Mouse (Mus musculus): ENCODE results near the gene Pcca. TPM values are rescaled to one million over a fixed set of nuclear protein-coding genes. Genes with fewer than 3 reads are reported as not detected.

The Pcca gene
- total RNA-seq, 1 experiment: 12.3 TPM

DNA sequence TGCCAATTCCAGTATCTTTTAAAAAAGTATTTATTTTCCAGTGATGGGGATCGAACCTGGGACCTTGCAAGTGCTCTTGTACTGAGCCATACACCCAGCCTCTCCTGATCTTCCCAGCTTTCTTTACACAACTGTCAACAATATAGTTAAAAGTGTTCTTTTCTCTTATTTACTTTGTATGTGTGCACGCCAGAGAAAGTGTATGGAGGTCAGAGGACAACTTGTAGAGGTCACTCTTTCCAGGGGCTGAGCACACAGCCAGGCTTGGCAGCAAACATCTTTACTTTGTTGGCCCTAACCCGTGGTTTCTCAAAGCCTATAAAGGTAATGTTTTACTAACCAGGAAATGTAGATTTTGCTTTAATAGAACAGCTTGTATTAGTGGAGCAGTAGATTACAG, 22.6 kb upstream of the Pcca start:
- TF ChIP-seq ZC3H11A (IDR thresholded peaks at IDR 0.05; ENCODE audit: borderline replicate concordance, low read depth, low read length) (no peak), MAFK (IDR thresholded peaks at IDR 0.05; ENCODE audit: insufficient read depth, low read depth, low read length) (no peak), CHD2 (IDR thresholded peaks at IDR 0.05; ENCODE audit: low read depth, low read length) (no peak), HCFC1 (IDR thresholded peaks at IDR 0.05; ENCODE audit: borderline replicate concordance, insufficient read depth, low read length) (no peak), ZNF384 (IDR thresholded peaks at IDR 0.05; ENCODE audit: low read depth, low read length) (no peak)
- in situ Hi-C loops (cut with MboI; ENCODE audit: low sequenced_read_pairs in 2 of 2, unreplicated experiment in 2 of 2): no loop called here
- H3K9ac ChIP-seq (ENCODE audit: insufficient read depth, low read depth, low read length, poor library complexity, severe bottlenecking): no peak overlapping the region
- no peak for DNase-seq (ENCODE audit: low read depth, low spot score)
- no peaks in the 10 kb centered on the region for H3K9me3 ChIP-seq (ENCODE audit: control insufficient read depth, insufficient read depth, low read depth, low read length)
- no peak overlapping the region for H3K27ac ChIP-seq (ENCODE audit: insufficient read depth, low read depth, low read length, poor library complexity, severe bottlenecking)
- no peaks in the 10 kb centered on the region for H3K4me1 ChIP-seq (ENCODE audit: control insufficient read depth in 2 of 2, insufficient read depth in 2 of 2, low read length in 2 of 2, poor library complexity in 1 of 2)
- H3K4me3 ChIP-seq (ENCODE audit: insufficient read depth in 1 of 2, low read depth in 1 of 2, low read length in 2 of 2, poor library complexity in 1 of 2, severe bottlenecking in 1 of 2): no peak overlapping the region
- H3K36me3 ChIP-seq (ENCODE audit: control insufficient read depth, insufficient read depth, low read length, poor library complexity, severe bottlenecking): no peaks in the 10 kb centered on the region

DNA sequence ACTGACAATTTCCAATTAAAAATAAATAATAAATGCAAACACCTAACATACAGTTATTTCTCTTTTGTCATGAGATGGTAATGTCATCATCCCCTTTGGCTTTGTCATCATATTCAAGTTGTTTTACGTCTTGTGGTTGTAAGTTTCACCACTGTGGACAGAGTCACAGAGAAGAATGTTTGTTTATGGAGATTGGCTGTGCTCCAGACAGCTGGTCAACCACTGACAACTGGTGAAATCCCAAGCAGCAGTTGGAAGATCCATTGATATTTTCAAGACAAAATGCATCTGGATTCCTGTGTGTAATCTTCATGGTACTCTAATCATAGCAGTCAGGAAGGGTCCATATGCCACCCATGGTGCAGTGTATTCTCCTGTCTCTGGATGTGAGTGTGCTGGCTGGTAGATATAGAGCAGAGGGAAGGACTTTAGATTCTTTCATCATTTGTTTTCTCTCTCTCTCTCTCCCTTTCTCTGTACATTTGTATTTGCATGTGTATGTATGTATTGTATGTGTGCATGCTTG, 20.6 kb upstream of the Pcca start:
- no peak for DNase-seq (ENCODE audit: low read depth, low spot score)
- in situ Hi-C loops (cut with MboI; ENCODE audit: low sequenced_read_pairs in 2 of 2, unreplicated experiment in 2 of 2): no loop called here
- Histone ChIP-seq H3K4me3 (ENCODE audit: insufficient read depth in 1 of 2, low read depth in 1 of 2, low read length in 2 of 2, poor library complexity in 1 of 2, severe bottlenecking in 1 of 2) (no peak overlapping the region), H3K9me3 (ENCODE audit: control insufficient read depth, insufficient read depth, low read depth, low read length) (no peaks in the 10 kb centered on the region), H3K36me3 (ENCODE audit: control insufficient read depth, insufficient read depth, low read length, poor library complexity, severe bottlenecking) (no peaks in the 10 kb centered on the region), H3K4me1 (ENCODE audit: control insufficient read depth in 2 of 2, insufficient read depth in 2 of 2, low read length in 2 of 2, poor library complexity in 1 of 2) (no peaks in the 10 kb centered on the region), H3K27ac (ENCODE audit: insufficient read depth, low read depth, low read length, poor library complexity, severe bottlenecking) (no peak overlapping the region), H3K9ac (ENCODE audit: insufficient read depth, low read depth, low read length, poor library complexity, severe bottlenecking) (no peak overlapping the region)
- no peak for TF ChIP-seq ZNF384 (IDR thresholded peaks at IDR 0.05; ENCODE audit: low read depth, low read length)
- no peak for TF ChIP-seq ZC3H11A (IDR thresholded peaks at IDR 0.05; ENCODE audit: borderline replicate concordance, low read depth, low read length)
- TF ChIP-seq MAFK (IDR thresholded peaks at IDR 0.05; ENCODE audit: insufficient read depth, low read depth, low read length): no peak
- no peak for TF ChIP-seq HCFC1 (IDR thresholded peaks at IDR 0.05; ENCODE audit: borderline replicate concordance, insufficient read depth, low read length)
- no peak for TF ChIP-seq CHD2 (IDR thresholded peaks at IDR 0.05; ENCODE audit: low read depth, low read length)

DNA sequence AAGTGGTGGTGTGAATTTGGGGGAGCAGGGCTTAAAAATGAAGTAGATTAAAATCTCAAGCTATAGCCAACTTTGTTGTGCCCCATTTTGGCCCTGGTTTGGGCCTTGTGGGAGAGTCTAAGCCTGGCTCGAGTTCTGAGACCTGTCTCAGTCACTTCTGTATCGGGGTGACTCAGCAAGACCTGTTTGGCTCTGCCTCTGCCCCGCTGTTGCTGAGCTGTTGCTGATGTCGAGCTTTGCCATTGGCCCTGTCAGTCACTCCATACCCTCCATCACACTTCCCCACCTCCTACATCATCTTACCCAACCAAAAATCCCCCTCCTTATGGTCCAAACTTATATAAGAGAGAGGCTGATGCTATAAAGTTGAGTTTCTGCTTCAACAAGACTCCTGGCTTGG, 5.6 kb upstream of the Pcca start:
- Histone ChIP-seq H3K4me3 (ENCODE audit: insufficient read depth in 1 of 2, low read depth in 1 of 2, low read length in 2 of 2, poor library complexity in 1 of 2, severe bottlenecking in 1 of 2) (no peak overlapping the region), H3K9ac (ENCODE audit: insufficient read depth, low read depth, low read length, poor library complexity, severe bottlenecking) (no peak overlapping the region), H3K9me3 (ENCODE audit: control insufficient read depth, insufficient read depth, low read depth, low read length) (no peaks in the 10 kb centered on the region; the same call in 1 of the 2 replicates), H3K27ac (ENCODE audit: insufficient read depth, low read depth, low read length, poor library complexity, severe bottlenecking) (no peak overlapping the region), H3K36me3 (ENCODE audit: control insufficient read depth, insufficient read depth, low read length, poor library complexity, severe bottlenecking) (no peaks in the 10 kb centered on the region), H3K4me1 (ENCODE audit: control insufficient read depth in 2 of 2, insufficient read depth in 2 of 2, low read length in 2 of 2, poor library complexity in 1 of 2) (0 out of 4 replicates have a peak, but pooled peaks cover 0 to under 1% of the 10 kb centered on the region in 2 experiments)
- in situ Hi-C loops (cut with MboI; ENCODE audit: low sequenced_read_pairs in 2 of 2, unreplicated experiment in 2 of 2): no loop called here
- DNase-seq (ENCODE audit: low read depth, low spot score): no peak
- no peak for TF ChIP-seq ZC3H11A (IDR thresholded peaks at IDR 0.05; ENCODE audit: borderline replicate concordance, low read depth, low read length)
- peak; percentile 83 for TF ChIP-seq MAFK (IDR thresholded peaks at IDR 0.05; ENCODE audit: insufficient read depth, low read depth, low read length)

DNA sequence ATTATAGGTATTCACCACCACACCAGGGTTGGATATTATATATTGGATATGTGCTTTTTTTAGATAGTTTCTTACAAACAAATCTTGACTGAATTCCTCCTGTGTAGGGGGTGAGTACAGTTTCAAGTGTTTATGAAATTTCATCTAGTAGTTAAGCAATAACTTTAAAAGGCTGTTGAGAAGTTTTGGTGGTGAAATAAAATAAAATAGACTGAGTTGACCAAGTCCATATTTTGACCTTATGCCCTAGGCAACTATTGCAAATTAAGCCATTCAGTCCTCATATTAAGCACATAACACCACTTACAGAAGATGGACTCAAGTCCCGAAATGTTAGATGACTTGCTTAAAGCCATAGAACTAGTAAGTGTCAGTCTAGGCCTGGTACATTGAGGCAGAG, 1.9 kb downstream of the Pcca start:
- in situ Hi-C loops (cut with MboI; ENCODE audit: low sequenced_read_pairs in 2 of 2, unreplicated experiment in 2 of 2): no loop called here
- no peaks in the 10 kb centered on the region for H3K36me3 ChIP-seq (ENCODE audit: control insufficient read depth, insufficient read depth, low read length, poor library complexity, severe bottlenecking)
- H3K4me3 ChIP-seq (ENCODE audit: insufficient read depth in 1 of 2, low read depth in 1 of 2, low read length in 2 of 2, poor library complexity in 1 of 2, severe bottlenecking in 1 of 2): no peak overlapping the region
- 0 out of 4 replicates have a peak, but pooled peaks cover 0 to 3% of the 10 kb centered on the region in 2 experiments for H3K4me1 ChIP-seq (ENCODE audit: control insufficient read depth in 2 of 2, insufficient read depth in 2 of 2, low read length in 2 of 2, poor library complexity in 1 of 2)
- H3K9ac ChIP-seq (ENCODE audit: insufficient read depth, low read depth, low read length, poor library complexity, severe bottlenecking): no peak overlapping the region
- no peak for DNase-seq (ENCODE audit: low read depth, low spot score)
- H3K27ac ChIP-seq (ENCODE audit: insufficient read depth, low read depth, low read length, poor library complexity, severe bottlenecking): no peak overlapping the region
- no peak for TF ChIP-seq ZC3H11A (IDR thresholded peaks at IDR 0.05; ENCODE audit: borderline replicate concordance, low read depth, low read length)
- H3K9me3 ChIP-seq (ENCODE audit: control insufficient read depth, insufficient read depth, low read depth, low read length): no peaks in the 10 kb centered on the region

DNA sequence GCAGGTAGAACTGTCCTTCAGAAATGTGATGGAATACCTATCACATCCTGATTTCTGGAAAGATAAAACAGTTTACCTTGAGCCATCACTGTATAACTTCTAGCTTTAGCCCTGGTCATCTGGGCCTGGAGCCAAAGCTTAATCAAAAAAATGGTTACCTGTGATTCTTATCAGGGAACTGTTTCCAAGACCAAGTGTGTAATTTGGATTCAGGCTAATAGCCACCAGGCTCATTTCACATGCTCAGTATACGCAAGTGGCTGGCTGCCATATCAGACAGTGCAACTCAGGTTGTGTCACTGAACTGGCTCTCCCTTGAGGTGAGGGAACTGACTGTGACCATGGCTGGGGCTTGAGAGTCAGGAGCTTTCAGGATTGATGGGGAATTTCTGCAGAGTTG, 14.3 kb downstream of the Pcca start:
- in situ Hi-C loops (cut with MboI; ENCODE audit: low sequenced_read_pairs in 2 of 2, unreplicated experiment in 2 of 2): no loop called here
- Histone ChIP-seq H3K36me3 (ENCODE audit: control insufficient read depth, insufficient read depth, low read length, poor library complexity, severe bottlenecking) (no peaks in the 10 kb centered on the region), H3K9ac (ENCODE audit: insufficient read depth, low read depth, low read length, poor library complexity, severe bottlenecking) (no peak overlapping the region), H3K9me3 (ENCODE audit: control insufficient read depth, insufficient read depth, low read depth, low read length) (no peaks in the 10 kb centered on the region), H3K4me3 (ENCODE audit: insufficient read depth in 1 of 2, low read depth in 1 of 2, low read length in 2 of 2, poor library complexity in 1 of 2, severe bottlenecking in 1 of 2) (no peak overlapping the region), H3K27ac (ENCODE audit: insufficient read depth, low read depth, low read length, poor library complexity, severe bottlenecking) (no peak overlapping the region), H3K4me1 (ENCODE audit: control insufficient read depth in 2 of 2, insufficient read depth in 2 of 2, low read length in 2 of 2, poor library complexity in 1 of 2) (no peaks in the 10 kb centered on the region)
- no peak for DNase-seq (ENCODE audit: low read depth, low spot score)
- no peak for TF ChIP-seq HCFC1 (IDR thresholded peaks at IDR 0.05; ENCODE audit: borderline replicate concordance, insufficient read depth, low read length)
- no peak for TF ChIP-seq ZC3H11A (IDR thresholded peaks at IDR 0.05; ENCODE audit: borderline replicate concordance, low read depth, low read length)
- TF ChIP-seq CHD2 (IDR thresholded peaks at IDR 0.05; ENCODE audit: low read depth, low read length): no peak
- no peak for TF ChIP-seq ZNF384 (IDR thresholded peaks at IDR 0.05; ENCODE audit: low read depth, low read length)
- TF ChIP-seq MAFK (IDR thresholded peaks at IDR 0.05; ENCODE audit: insufficient read depth, low read depth, low read length): no peak

Data from ES-E14 (cell line).